Mouse (Mus musculus) left cerebral cortex, adult 9 months (tissue): Measurements from ENCODE around the gene Gm9887.
A peak's percentile ranks its signal among the peaks of the same experiment; 100 is the strongest.

Experiments used
- DNase-seq, 2 experiments: peaks; one replicate each; pipeline ENCODE4 v3.0.0; 2022; ENCODE audit warnings: low spot score in 2 of 2

Gm9887 gene

GRCm38 (mm10) chr12:69371854-69372671, at the start of gene Gm9887, which contains the start of gene Arf6:
TSS of gene Gm9887 (minus strand) at chr12:69372458.
TSS of gene Arf6 (plus strand) at chr12:69372150.
- peak; percentile 88 to 95 for DNase-seq

GRCm38 (mm10) chr12:69420716-69421115, 48.5 kb upstream of the Gm9887 start:
- DNase-seq, result no peak

- no peak for DNase-seq
These were observed 47.3 kb upstream of the Gm9887 start for GRCm38 (mm10) chr12:69419606-69420005.

- peak in 1 of 2 experiments; percentile 35 for DNase-seq
These were observed 46.9 kb upstream of the Gm9887 start for GRCm38 (mm10) chr12:69419017-69419605.

GRCm38 (mm10) chr12:69418606-69419005, 46.3 kb upstream of the Gm9887 start:
- no peak for DNase-seq

- no peak for DNase-seq
These were observed 45.5 kb upstream of the Gm9887 start for GRCm38 (mm10) chr12:69417701-69418291.

- no peak for DNase-seq
These were observed 44.5 kb upstream of the Gm9887 start for GRCm38 (mm10) chr12:69416793-69417192.

GRCm38 (mm10) chr12:69414826-69415572, 42.7 kb upstream of the Gm9887 start:
- DNase-seq, result no peak

GRCm38 (mm10) chr12:69413303-69413702, 41.0 kb upstream of the Gm9887 start:
- DNase-seq, result no peak

GRCm38 (mm10) chr12:69411936-69412335, 39.7 kb upstream of the Gm9887 start:
- no peak for DNase-seq

GRCm38 (mm10) chr12:69410767-69411166, 38.5 kb upstream of the Gm9887 start:
- no peak for DNase-seq

- DNase-seq, result no peak
These were observed 30.4 kb upstream of the Gm9887 start for GRCm38 (mm10) chr12:69402594-69403167.

GRCm38 (mm10) chr12:69402100-69402499, 29.8 kb upstream of the Gm9887 start:
- no peak for DNase-seq

- DNase-seq, result no peak
These were observed 28.6 kb upstream of the Gm9887 start for GRCm38 (mm10) chr12:69400871-69401286.

GRCm38 (mm10) chr12:69400367-69400766, 28.1 kb upstream of the Gm9887 start:
- DNase-seq, result no peak

GRCm38 (mm10) chr12:69394456-69394855, 22.2 kb upstream of the Gm9887 start:
- no peak for DNase-seq

GRCm38 (mm10) chr12:69393076-69393475, 20.8 kb upstream of the Gm9887 start:
- no peak for DNase-seq

GRCm38 (mm10) chr12:69390000-69390698, 17.9 kb upstream of the Gm9887 start:
- no peak for DNase-seq

- peak in 1 of 2 experiments; percentile 14 for DNase-seq
These were observed 17.1 kb upstream of the Gm9887 start for GRCm38 (mm10) chr12:69389273-69389938.

GRCm38 (mm10) chr12:69388321-69388869, 16.1 kb upstream of the Gm9887 start:
- no peak for DNase-seq
